Mouse (Mus musculus) left cerebral cortex, adult 11 months (tissue): ENCODE data around the gene Entpd8.

Source experiments
- DNase-seq: peaks from one replicate; pipeline ENCODE4 v3.0.0; 2022; ENCODE audit warnings: low spot score

Gene Entpd8

GRCm38 (mm10) chr2:25095109-25095850 lies 15.2 kb downstream of the Entpd8 start, which contains the start of gene Noxa1:
Gene Noxa1 (minus strand): TSS chr2:25095149.
- no peak for DNase-seq

- DNase-seq, result no peak
Measured at GRCm38 (mm10) chr2:25098005-25098615, 18.0 kb downstream of the Entpd8 start.

- DNase-seq, result peak; percentile 19
Measured at GRCm38 (mm10) chr2:25098956-25099355, 18.9 kb downstream of the Entpd8 start.

- no peak for DNase-seq
Measured at GRCm38 (mm10) chr2:25099703-25100102, 19.6 kb downstream of the Entpd8 start.

- no peak for DNase-seq
Measured at GRCm38 (mm10) chr2:25104122-25104521, 24.0 kb downstream of the Entpd8 start.

- no peak for DNase-seq
Measured at GRCm38 (mm10) chr2:25106045-25106444, 25.9 kb downstream of the Entpd8 start.

- no peak for DNase-seq
Measured at GRCm38 (mm10) chr2:25109487-25109886, 29.4 kb downstream of the Entpd8 start.

- DNase-seq, result no peak
Measured at GRCm38 (mm10) chr2:25110505-25111183, 30.5 kb downstream of the Entpd8 start.

- no peak for DNase-seq
Measured at GRCm38 (mm10) chr2:25111184-25111791, 31.2 kb downstream of the Entpd8 start.

- no peak for DNase-seq
Measured at GRCm38 (mm10) chr2:25114308-25114707, 34.2 kb downstream of the Entpd8 start.

GRCm38 (mm10) chr2:25115442-25115841 lies 35.3 kb downstream of the Entpd8 start:
- no peak for DNase-seq

GRCm38 (mm10) chr2:25120963-25121362 lies 40.9 kb downstream of the Entpd8 start:
- DNase-seq, result no peak

GRCm38 (mm10) chr2:25122666-25123065 lies 42.6 kb downstream of the Entpd8 start:
- DNase-seq, result no peak

GRCm38 (mm10) chr2:25123527-25123926 lies 43.4 kb downstream of the Entpd8 start:
- no peak for DNase-seq

- DNase-seq, result no peak
Measured at GRCm38 (mm10) chr2:25124411-25124810, 44.3 kb downstream of the Entpd8 start.

- no peak for DNase-seq
Measured at GRCm38 (mm10) chr2:25125146-25125545, 45.0 kb downstream of the Entpd8 start.

GRCm38 (mm10) chr2:25126011-25127010 lies 46.2 kb downstream of the Entpd8 start:
- DNase-seq, result no peak

GRCm38 (mm10) chr2:25127206-25127605 lies 47.1 kb downstream of the Entpd8 start:
- no peak for DNase-seq

- DNase-seq, result no peak
Measured at GRCm38 (mm10) chr2:25128072-25128471, 48.0 kb downstream of the Entpd8 start.

GRCm38 (mm10) chr2:25131601-25132000 lies 51.5 kb downstream of the Entpd8 start:
- no peak for DNase-seq
